Comparison of ENCODE assay signal across 15 mouse cellular contexts in genomic region chr4:120045131-120045537, GRCm38 (mm10). TPM values are rescaled to one million over a fixed set of nuclear protein-coding genes. Genes with fewer than 3 reads are reported as not detected.
DNase-seq lines count a peak whose midpoint lies in the region; ATAC-seq and TF ChIP-seq lines count a peak whose summit lies in the region.
"Had no signal": no experiment of that assay in that cellular context is flagged by ENCODE, and none has a peak within 500 bp of the region (broad histone marks: within the 10 kb centered on the region; RNA-seq: fewer than 3 reads in every experiment).

No protein-coding gene starts in this region.

- peaks cover 26% of the 10 kb centered on the region for H3K4me1 ChIP-seq in forebrain, embryonic 13.5 days
- H3K4me1 ChIP-seq in forebrain, embryonic 10.5 days: peaks cover 7% of the 10 kb centered on the region; the same call in 1 of the 2 replicates
- H3K4me1 ChIP-seq in forebrain, postnatal 0 days (ENCODE audit: insufficient read depth): peaks cover 23% of the 10 kb centered on the region

- H3K36me3 ChIP-seq in forebrain, embryonic 13.5 days (ENCODE audit: poor library complexity, severe bottlenecking): no peaks in the 10 kb centered on the region
- no peaks in the 10 kb centered on the region for H3K36me3 ChIP-seq in forebrain, embryonic 10.5 days (replicated peaks)
- no peaks in the 10 kb centered on the region for H3K36me3 ChIP-seq in forebrain, postnatal 0 days (ENCODE audit: insufficient read depth)
- H3K36me3 ChIP-seq: hindbrain, embryonic 10.5 days had no signal

- H3K9me3 ChIP-seq in forebrain, embryonic 13.5 days (replicated peaks): no peaks in the 10 kb centered on the region
- H3K9me3 ChIP-seq in forebrain, embryonic 10.5 days: no peaks in the 10 kb centered on the region
- no peaks in the 10 kb centered on the region for H3K9me3 ChIP-seq in forebrain, postnatal 0 days (ENCODE audit: low read length)
- H3K9me3 ChIP-seq: hindbrain, embryonic 10.5 days had no signal

- no peaks in the 10 kb centered on the region for H3K27me3 ChIP-seq in forebrain, embryonic 13.5 days
- peaks cover 4% of the 10 kb centered on the region; the same call in 1 of the 2 replicates for H3K27me3 ChIP-seq in forebrain, embryonic 10.5 days (ENCODE audit: poor library complexity, severe bottlenecking)
- no peaks in the 10 kb centered on the region for H3K27me3 ChIP-seq in forebrain, postnatal 0 days (ENCODE audit: insufficient read depth, low read length)
- H3K27me3 ChIP-seq: Patski had no signal

- peak; percentile 80 for ATAC-seq in forebrain, embryonic 13.5 days
- ATAC-seq in forebrain, postnatal 0 days: peak; percentile 74
- ATAC-seq in granulocyte monocyte progenitor cell, adult 5-6 weeks (replicated peaks; ENCODE audit: poor library complexity, severe bottlenecking): no peak
- ATAC-seq: Patski had no signal

- no peak overlapping the region for H3K4me3 ChIP-seq in forebrain, embryonic 13.5 days
- H3K4me3 ChIP-seq in forebrain, embryonic 10.5 days: no peak overlapping the region
- H3K4me3 ChIP-seq in forebrain, postnatal 0 days (ENCODE audit: low read depth, low read length): no peak overlapping the region
- H3K4me3 ChIP-seq: hindbrain, embryonic 10.5 days had no signal

- H3K9ac ChIP-seq in forebrain, embryonic 13.5 days: no peak overlapping the region
- H3K9ac ChIP-seq in forebrain, postnatal 0 days: no peak overlapping the region

- DNase-seq in forebrain, embryonic 10.5 days (ENCODE audit: extremely low spot score, low spot score): no peak
- peak; percentile 91 for DNase-seq in forebrain, postnatal 0 days
- peak; percentile 53 to 62 for DNase-seq in layer of hippocampus, postnatal 25 days (ENCODE audit: extremely low spot score in 1 of 2, low spot score in 1 of 2)
- DNase-seq in right cerebral cortex, postnatal 14 days: peak; percentile 72
- DNase-seq in ovary, postnatal 14 days (ENCODE audit: low spot score): no peak
- DNase-seq in adrenal gland, postnatal 4 days (ENCODE audit: low spot score in 2 of 2): no peak
- DNase-seq: gastrocnemius, postnatal 36 days had no signal

- H3K4me2 ChIP-seq in forebrain, embryonic 13.5 days: no peak overlapping the region
- H3K4me2 ChIP-seq in forebrain, postnatal 0 days (ENCODE audit: low read depth): peak overlapping the region; percentile 14; the same call in 1 of the 2 replicates
- H3K4me2 ChIP-seq: liver, embryonic 11.5 days had no signal

- peak overlapping the region; percentile 80 for H3K27ac ChIP-seq in forebrain, embryonic 13.5 days
- no peak overlapping the region for H3K27ac ChIP-seq in forebrain, embryonic 10.5 days
- peak overlapping the region; percentile 89 for H3K27ac ChIP-seq in forebrain, postnatal 0 days (ENCODE audit: low read depth, low read length)
- H3K27ac ChIP-seq: hindbrain, embryonic 10.5 days had no signal

- 44% methylated on average over 5 of the region's 5 CpGs for WGBS in forebrain, embryonic 13.5 days
- 72% methylated on average over 5 of the region's 5 CpGs for WGBS in forebrain, embryonic 10.5 days
- WGBS in forebrain, postnatal 0 days: 14% methylated on average over 5 of the region's 5 CpGs

- no peak for TF ChIP-seq CTCF in forebrain, postnatal 0 days (IDR thresholded peaks at IDR 0.05; ENCODE audit: low read depth)

RNA-seq across cellular contexts. Expression of gene AL607142.1, which starts 19.7 kb away (rescaled TPM):
- polyA plus RNA-seq in forebrain, embryonic 13.5 days (2015; fragmentation: Nextera tagmentation; extraction: Ambion mirVana): not detected in 2 replicates
- polyA plus RNA-seq in forebrain, embryonic 10.5 days (2016; fragmentation: Nextera tagmentation; extraction: Ambion mirVana): not detected in 2 replicates
- not detected in 2 replicates for total RNA-seq in forebrain, postnatal 0 days (2014; rRNA removed)
- polyA plus RNA-seq in forebrain, postnatal 0 days (2015; fragmentation: Nextera tagmentation; extraction: Ambion mirVana): not detected in 2 replicates
- total RNA-seq in layer of hippocampus, postnatal 25 days (2021): not detected
- not detected in 2 replicates for total RNA-seq in granulocyte monocyte progenitor cell, adult 5-6 weeks (2014; fragmentation: Nextera tagmentation)
- total RNA-seq in granulocyte monocyte progenitor cell, adult 5-6 weeks (2017): not detected in 2 replicates
- not detected for total RNA-seq in adrenal gland, postnatal 4 days (2021)
- total RNA-seq: gastrocnemius, postnatal 36 days; megakaryocyte, adult 5-6 weeks; neutrophil, adult 5-6 weeks had no signal
- polyA plus RNA-seq: hindbrain, embryonic 10.5 days; kidney, embryonic 16.5 days; liver, embryonic 11.5 days; Patski had no signal

Comparison
In these comparisons a context has a peak if more than half of its experiments do, and no peak if none do; other contexts are left out.
1. DNase-seq: peak in forebrain, postnatal 0 days (single experiment), layer of hippocampus, postnatal 25 days (2 of 2) and right cerebral cortex, postnatal 14 days (single experiment); none in forebrain, embryonic 10.5 days (single experiment), ovary, postnatal 14 days (single experiment) and adrenal gland, postnatal 4 days (0 of 2).